Mouse (Mus musculus): ENCODE data around the gene Pgd.
"Not testable (repeated sequence)": the region's sequence is repeated elsewhere in the genome, so short reads cannot be mapped to it uniquely, and the experiment has no call there.

Pgd gene

GRCm38 (mm10) chr4:149166215-149166946, at the start of gene Pgd:
Gene Pgd (minus strand): TSS chr4:149166771.
- peak; percentile 94 for DNase-seq (ENCODE audit: low spot score)

GRCm38 (mm10) chr4:149215982-149216381, 49.4 kb upstream of the Pgd start:
- no peak for DNase-seq (ENCODE audit: low spot score)

GRCm38 (mm10) chr4:149215397-149215796, 48.8 kb upstream of the Pgd start:
- no peak for DNase-seq (ENCODE audit: low spot score)

GRCm38 (mm10) chr4:149214468-149214867, 47.9 kb upstream of the Pgd start:
- not testable (repeated sequence) for DNase-seq (ENCODE audit: low spot score)

- no peak for DNase-seq (ENCODE audit: low spot score)
These were observed 46.9 kb upstream of the Pgd start for GRCm38 (mm10) chr4:149213466-149213865.

- not testable (repeated sequence) for DNase-seq (ENCODE audit: low spot score)
These were observed 44.9 kb upstream of the Pgd start for GRCm38 (mm10) chr4:149211441-149211840.

GRCm38 (mm10) chr4:149202467-149202866, 35.9 kb upstream of the Pgd start:
- DNase-seq (ENCODE audit: low spot score) = no peak

- DNase-seq (ENCODE audit: low spot score) = no peak
These were observed 34.5 kb upstream of the Pgd start for GRCm38 (mm10) chr4:149201110-149201509.

GRCm38 (mm10) chr4:149197180-149197579, 30.6 kb upstream of the Pgd start:
- no peak for DNase-seq (ENCODE audit: low spot score)

- no peak for DNase-seq (ENCODE audit: low spot score)
These were observed 24.5 kb upstream of the Pgd start for GRCm38 (mm10) chr4:149191103-149191502.

- no peak for DNase-seq (ENCODE audit: low spot score)
These were observed 22.0 kb upstream of the Pgd start for GRCm38 (mm10) chr4:149188563-149188962.

- DNase-seq (ENCODE audit: low spot score) = no peak
These were observed 16.2 kb upstream of the Pgd start for GRCm38 (mm10) chr4:149182755-149183154.

- DNase-seq (ENCODE audit: low spot score) = no peak
These were observed 15.6 kb upstream of the Pgd start for GRCm38 (mm10) chr4:149182192-149182591.

GRCm38 (mm10) chr4:149179573-149179972, 13.0 kb upstream of the Pgd start:
- DNase-seq (ENCODE audit: low spot score) = no peak

- DNase-seq (ENCODE audit: low spot score) = no peak
These were observed 12.6 kb upstream of the Pgd start for GRCm38 (mm10) chr4:149179160-149179559.

- no peak for DNase-seq (ENCODE audit: low spot score)
These were observed 11.8 kb upstream of the Pgd start for GRCm38 (mm10) chr4:149178328-149178727.

GRCm38 (mm10) chr4:149177046-149177445, 10.5 kb upstream of the Pgd start:
- DNase-seq (ENCODE audit: low spot score) = no peak

GRCm38 (mm10) chr4:149176645-149177044, 10.1 kb upstream of the Pgd start:
- no peak for DNase-seq (ENCODE audit: low spot score)

- DNase-seq (ENCODE audit: low spot score) = no peak
These were observed 7.1 kb upstream of the Pgd start for GRCm38 (mm10) chr4:149173661-149174060.

- no peak for DNase-seq (ENCODE audit: low spot score)
These were observed 6.1 kb upstream of the Pgd start for GRCm38 (mm10) chr4:149172666-149173065.

- no peak for DNase-seq (ENCODE audit: low spot score)
These were observed 5.5 kb upstream of the Pgd start for GRCm38 (mm10) chr4:149172083-149172482.

GRCm38 (mm10) chr4:149171581-149171981, 5.0 kb upstream of the Pgd start:
- DNase-seq (ENCODE audit: low spot score) = no peak

- no peak for DNase-seq (ENCODE audit: low spot score)
These were observed 3.9 kb upstream of the Pgd start for GRCm38 (mm10) chr4:149170394-149170931.

GRCm38 (mm10) chr4:149169926-149170325, 3.4 kb upstream of the Pgd start:
- DNase-seq (ENCODE audit: low spot score) = not testable (repeated sequence)
